Mouse (Mus musculus) stomach, embryonic 14.5 days (tissue): ENCODE measurements around the gene Ube2e2. TPM values are rescaled to one million over a fixed set of nuclear protein-coding genes. Genes with fewer than 3 reads are reported as not detected.
"Not testable (repeated sequence)": the region's sequence is repeated elsewhere in the genome, so short reads cannot be mapped to it uniquely, and the experiment has no call there.

Experiments used
- ATAC-seq: fragments of 200-750 bp; cut with Nextera tagmentation; 2 replicates; pipeline ENCODE4 v1.8.0; 2017; ENCODE audit warnings: low read depth, moderate TSS enrichment; ENCODE audit not compliant: insufficient number of reproducible peaks, insufficient read depth, low FRiP score
- H3K27ac ChIP-seq: fragments of 300-500 bp; sonication (generic); 2 replicates; pipeline ENCODE4 v1.5.1; 2014; ENCODE audit warnings: mild to moderate bottlenecking, low read length, moderate library complexity, mixed read lengths
- H3K27me3 ChIP-seq: fragments of 300-500 bp; sonication (generic); 2 replicates; pipeline ENCODE4 v1.6.1; 2014; ENCODE audit warnings: low read length, control low read depth, mixed read lengths; ENCODE audit not compliant: control insufficient read depth, insufficient read depth
- H3K36me3 ChIP-seq: fragments of 300-500 bp; sonication (generic); 2 replicates; pipeline ENCODE4 v1.6.1; 2014; ENCODE audit warnings: mild to moderate bottlenecking, control low read depth, low read length, moderate library complexity, mixed read lengths; ENCODE audit not compliant: control insufficient read depth, insufficient read depth
- H3K4me1 ChIP-seq: fragments of 300-500 bp; sonication (generic); 2 replicates; pipeline ENCODE4 v1.6.1; 2014; ENCODE audit warnings: low read length, control low read depth, mixed read lengths; ENCODE audit not compliant: control insufficient read depth, insufficient read depth
- H3K4me2 ChIP-seq: fragments of 300-500 bp; sonication (generic); replicated peaks from 2 replicates; pipeline ENCODE4 v1.6.1; 2014; ENCODE audit warnings: low read depth, low read length, control low read depth
- H3K4me3 ChIP-seq: fragments of 300-500 bp; sonication (generic); 2 replicates; pipeline ENCODE4 v1.5.1; 2014; ENCODE audit warnings: low read depth, low read length, control low read depth
- H3K9ac ChIP-seq: fragments of 300-500 bp; sonication (generic); replicated peaks from 2 replicates; pipeline ENCODE4 v1.6.1; 2014; ENCODE audit warnings: low read depth, mild to moderate bottlenecking, control low read depth, low read length, moderate library complexity, mixed read lengths
- H3K9me3 ChIP-seq: fragments of 300-500 bp; sonication (generic); 2 replicates; pipeline ENCODE4 v1.6.1; 2016; ENCODE audit warnings: low read depth, low read length, control low read depth; ENCODE audit not compliant: control insufficient read depth
- WGBS: fragments of 180-500 bp; shearing (Covaris S2); extraction: QIAGEN DNeasy Blood & Tissue Kit; methylation state at CpG from one replicate; pipeline ENCODE4 v1.1.7; 2014; 5-methylcytosine and 5-hydroxymethylcytosine counted together
- polyA plus RNA-seq: library from polyadenylated mRNA; unstranded; fragments of >200 nt; fragmentation: Nextera tagmentation; extraction: Ambion mirVana; gene quantifications from 2 replicates; pipeline ENCODE4 v1.2.1, GENCODE M21; 2014

Gene Ube2e2
- polyA plus RNA-seq, 1 experiment from 2014 or later = 71.3 TPM

DNA sequence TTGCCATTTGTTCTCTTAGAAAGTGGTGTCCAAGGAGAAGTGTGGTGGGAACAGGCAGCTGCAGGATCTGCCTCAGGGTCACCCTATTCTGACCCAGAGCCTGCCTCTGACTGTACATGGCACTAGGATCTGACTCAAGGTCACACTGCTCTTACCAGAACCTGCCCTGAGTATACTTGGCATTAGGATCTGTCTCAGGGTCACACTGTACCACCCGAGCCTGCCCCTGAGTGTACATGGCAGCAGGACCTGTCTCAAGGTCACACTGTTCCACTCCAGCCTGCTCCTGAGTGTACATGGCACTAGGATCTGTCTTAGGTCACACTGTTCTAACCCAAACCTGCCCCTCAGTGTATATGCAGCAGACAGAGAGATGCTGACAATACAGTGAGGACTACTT is 177.1 kb downstream of the Ube2e2 start:
- Histone ChIP-seq H3K9me3 (no peaks in the 10 kb centered on the region), H3K4me1 (no peaks in the 10 kb centered on the region; the same call in 1 of the 2 replicates), H3K36me3 (no peaks in the 10 kb centered on the region), H3K27me3 (no peaks in the 10 kb centered on the region), H3K27ac (no peak overlapping the region), H3K4me2 (no peak overlapping the region), H3K9ac (no peak overlapping the region), H3K4me3 (no peak overlapping the region)
- peak; percentile 28; the same call in 1 of the 2 replicates for ATAC-seq
- 83% methylated on average over 1 of the region's 1 CpGs for WGBS

GRCm38 (mm10) chr14:18715529-18715928 is 178.5 kb downstream of the Ube2e2 start:
- Histone ChIP-seq H3K4me3 (no peak overlapping the region), H3K27me3 (no peaks in the 10 kb centered on the region), H3K9me3 (peaks cover 5% of the 10 kb centered on the region; the same call in 1 of the 2 replicates), H3K9ac (no peak overlapping the region), H3K27ac (no peak overlapping the region), H3K4me1 (no peaks in the 10 kb centered on the region), H3K36me3 (no peaks in the 10 kb centered on the region), H3K4me2 (no peak overlapping the region)
- no peak for ATAC-seq
- 74% methylated on average over 1 of the region's 1 CpGs for WGBS

- H3K27me3 ChIP-seq = no peaks in the 10 kb centered on the region
- no peaks in the 10 kb centered on the region for H3K36me3 ChIP-seq
- H3K4me3 ChIP-seq = no peak overlapping the region
- H3K4me1 ChIP-seq = no peaks in the 10 kb centered on the region
- no peak overlapping the region for H3K9ac ChIP-seq
- 68% methylated on average over 4 of the region's 4 CpGs for WGBS
- H3K9me3 ChIP-seq = no peaks in the 10 kb centered on the region
- H3K4me2 ChIP-seq = no peak overlapping the region
- no peak overlapping the region for H3K27ac ChIP-seq
- ATAC-seq = no peak
Observed at GRCm38 (mm10) chr14:18697662-18698225, 196.3 kb downstream of the Ube2e2 start.

DNA sequence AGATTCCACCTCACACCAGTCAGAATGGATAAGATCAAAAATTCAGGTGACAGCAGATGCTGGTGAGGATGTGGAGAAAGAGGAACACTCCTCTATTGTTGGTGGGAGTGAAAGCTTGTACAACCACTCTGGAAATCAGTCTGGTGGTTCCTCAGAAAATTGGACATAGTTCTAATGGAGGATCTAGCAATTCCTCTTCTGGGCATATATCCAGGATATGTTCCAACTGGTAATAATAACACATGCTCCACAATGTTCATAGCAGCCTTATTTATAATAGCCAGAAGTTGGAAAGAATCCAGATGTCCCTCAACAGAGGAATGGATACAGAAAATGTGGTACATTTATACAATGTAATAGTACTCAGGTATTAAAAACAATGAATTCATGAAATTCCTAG is 197.6 kb downstream of the Ube2e2 start:
- not testable (repeated sequence) for H3K4me3 ChIP-seq, H3K36me3 ChIP-seq, H3K4me1 ChIP-seq, ATAC-seq, H3K9me3 ChIP-seq, H3K27ac ChIP-seq, H3K9ac ChIP-seq, H3K4me2 ChIP-seq, H3K27me3 ChIP-seq

GRCm38 (mm10) chr14:18678121-18678836 is 215.8 kb downstream of the Ube2e2 start:
- Histone ChIP-seq H3K27ac (no peak overlapping the region), H3K4me1 (no peaks in the 10 kb centered on the region), H3K36me3 (no peaks in the 10 kb centered on the region), H3K9me3 (no peaks in the 10 kb centered on the region), H3K9ac (no peak overlapping the region), H3K4me3 (no peak overlapping the region), H3K4me2 (no peak overlapping the region), H3K27me3 (no peaks in the 10 kb centered on the region)
- no peak for ATAC-seq
- 45% methylated on average over 3 of the region's 3 CpGs for WGBS

DNA sequence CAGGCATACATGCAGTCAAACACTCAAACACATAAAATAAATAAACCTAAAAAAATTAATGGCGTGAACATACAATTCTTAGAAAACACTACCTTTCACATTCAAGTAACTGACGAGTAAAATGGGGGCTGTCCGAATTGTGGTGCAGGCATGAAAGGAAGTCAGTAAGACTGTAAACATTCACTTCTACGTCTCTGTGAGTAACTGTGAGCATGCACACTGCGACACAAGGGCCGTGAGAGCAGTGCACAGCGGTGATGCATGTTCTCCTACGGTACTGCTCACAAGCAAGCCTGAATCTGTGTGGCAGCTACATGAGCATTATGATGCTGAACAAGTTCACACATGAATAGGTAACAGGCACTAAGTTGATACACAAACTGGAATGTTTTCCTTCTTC is 223.4 kb downstream of the Ube2e2 start:
- H3K9ac ChIP-seq = no peak overlapping the region
- no peaks in the 10 kb centered on the region for H3K4me1 ChIP-seq
- no peak overlapping the region for H3K4me3 ChIP-seq
- H3K4me2 ChIP-seq = no peak overlapping the region
- H3K36me3 ChIP-seq = no peaks in the 10 kb centered on the region
- no peak for ATAC-seq
- WGBS = 77% methylated on average over 8 of the region's 8 CpGs
- H3K9me3 ChIP-seq = no peaks in the 10 kb centered on the region
- no peaks in the 10 kb centered on the region for H3K27me3 ChIP-seq
- H3K27ac ChIP-seq = no peak overlapping the region

- Histone ChIP-seq H3K9me3 (no peaks in the 10 kb centered on the region), H3K4me2 (no peak overlapping the region), H3K36me3 (no peaks in the 10 kb centered on the region), H3K4me3 (no peak overlapping the region), H3K27ac (no peak overlapping the region), H3K9ac (no peak overlapping the region), H3K27me3 (no peaks in the 10 kb centered on the region), H3K4me1 (no peaks in the 10 kb centered on the region)
- 85% methylated on average over 2 of the region's 2 CpGs for WGBS
- no peak for ATAC-seq
Observed at GRCm38 (mm10) chr14:18669301-18669935, 224.6 kb downstream of the Ube2e2 start.

GRCm38 (mm10) chr14:18668309-18668708 is 225.8 kb downstream of the Ube2e2 start:
- 97% methylated on average over 3 of the region's 4 CpGs for whole genome bisulfite sequencing

More at GRCm38 (mm10) chr14:18668309-18668708, 225.8 kb downstream of the Ube2e2 start:
- not testable (repeated sequence) for H3K4me1 ChIP-seq, H3K27ac ChIP-seq, H3K9ac ChIP-seq, ATAC-seq, H3K27me3 ChIP-seq, H3K36me3 ChIP-seq, H3K4me3 ChIP-seq, H3K9me3 ChIP-seq, H3K4me2 ChIP-seq
